Mouse (Mus musculus): ENCODE measurements at regions not wholly inside any gene's neighbourhood (a gene's known extent, or its start where the extent isn't known, plus 50 kb on each side); places are given as distances from the start of the nearest gene placed in this dataset.

DNA sequence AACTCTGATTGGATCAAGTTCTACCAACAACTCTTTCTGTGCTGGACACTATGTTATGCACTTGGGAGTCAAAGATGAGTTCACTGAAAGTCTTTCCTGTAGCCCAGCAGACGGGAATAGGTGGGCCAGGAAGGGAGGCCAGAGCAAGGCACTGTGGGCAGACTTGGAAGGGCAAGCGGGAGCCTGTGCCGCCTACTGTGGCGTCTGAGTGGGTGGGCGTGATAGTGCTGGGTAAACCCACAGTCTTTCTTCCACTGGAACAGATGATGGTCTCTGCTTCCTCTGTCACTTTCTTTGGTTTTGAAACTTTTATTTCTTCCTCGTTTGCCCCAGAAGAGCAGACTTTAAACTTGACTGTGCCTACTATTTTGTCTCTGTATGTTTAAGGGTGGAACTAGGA is 610.8 kb downstream of the Zfp706 start:
- Histone ChIP-seq H3K36me3 (ENCODE audit: control insufficient read depth, insufficient read depth, low read length) (no peaks in the 10 kb centered on the region), H3K4me3 (ENCODE audit: control insufficient read depth in 1 of 2, insufficient read depth in 1 of 2, low read depth in 1 of 2, low read length in 2 of 2) (no peak overlapping the region), H3K4me1 (ENCODE audit: control insufficient read depth in 2 of 2, insufficient read depth in 2 of 2, low read length in 2 of 2) (peaks cover 12 to 14% of the 10 kb centered on the region in 2 experiments), H3K27me3 (ENCODE audit: control insufficient read depth, insufficient read depth, low read length) (no peaks in the 10 kb centered on the region), H3K4me2 (ENCODE audit: low read length) (no peak overlapping the region), H3K9me3 (ENCODE audit: control insufficient read depth, low read length) (no peaks in the 10 kb centered on the region), H3K27ac (replicated peaks in 1 of 2; ENCODE audit: control insufficient read depth in 1 of 2, insufficient read depth in 1 of 2, low read depth in 2 of 2, low read length in 2 of 2) (no peak overlapping the region), H3K9ac (ENCODE audit: low read length) (no peak overlapping the region)
- 84% methylated on average over 6 of the region's 6 CpGs for WGBS
- no peak for ATAC-seq (ENCODE audit: insufficient number of reproducible peaks, insufficient read depth, low FRiP score, low read depth)

DNA sequence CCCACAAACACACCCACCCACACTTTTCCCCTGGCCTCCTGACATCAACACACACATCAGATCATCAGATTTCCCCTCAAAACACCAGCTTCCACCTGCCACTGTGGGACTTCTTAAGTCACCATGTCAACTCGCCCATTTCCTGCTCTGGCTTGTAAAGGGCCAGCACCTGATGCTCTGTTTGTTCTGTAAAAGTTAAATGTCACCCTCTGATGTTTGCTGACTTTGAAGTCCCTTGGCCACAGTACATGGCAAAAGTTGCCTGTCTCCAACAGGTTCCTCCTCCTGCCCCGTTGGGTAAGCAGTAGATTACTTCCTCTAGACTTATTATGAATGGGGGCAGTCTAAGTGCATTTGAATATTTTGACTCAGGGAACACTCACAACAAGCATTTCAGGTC is 611.3 kb downstream of the Zfp706 start:
- Histone ChIP-seq H3K36me3 (ENCODE audit: control insufficient read depth, insufficient read depth, low read length) (no peaks in the 10 kb centered on the region), H3K4me1 (ENCODE audit: control insufficient read depth in 2 of 2, insufficient read depth in 2 of 2, low read length in 2 of 2) (peaks cover 12 to 14% of the 10 kb centered on the region in 2 experiments), H3K9ac (ENCODE audit: low read length) (no peak overlapping the region), H3K4me3 (ENCODE audit: control insufficient read depth in 1 of 2, insufficient read depth in 1 of 2, low read depth in 1 of 2, low read length in 2 of 2) (no peak overlapping the region), H3K9me3 (ENCODE audit: control insufficient read depth, low read length) (no peaks in the 10 kb centered on the region), H3K27ac (replicated peaks in 1 of 2; ENCODE audit: control insufficient read depth in 1 of 2, insufficient read depth in 1 of 2, low read depth in 2 of 2, low read length in 2 of 2) (no peak overlapping the region), H3K4me2 (ENCODE audit: low read length) (no peak overlapping the region), H3K27me3 (ENCODE audit: control insufficient read depth, insufficient read depth, low read length) (no peaks in the 10 kb centered on the region)
- WGBS: 77% methylated on average over 2 of the region's 2 CpGs
- ATAC-seq (ENCODE audit: insufficient number of reproducible peaks, insufficient read depth, low FRiP score, low read depth): no peak

DNA sequence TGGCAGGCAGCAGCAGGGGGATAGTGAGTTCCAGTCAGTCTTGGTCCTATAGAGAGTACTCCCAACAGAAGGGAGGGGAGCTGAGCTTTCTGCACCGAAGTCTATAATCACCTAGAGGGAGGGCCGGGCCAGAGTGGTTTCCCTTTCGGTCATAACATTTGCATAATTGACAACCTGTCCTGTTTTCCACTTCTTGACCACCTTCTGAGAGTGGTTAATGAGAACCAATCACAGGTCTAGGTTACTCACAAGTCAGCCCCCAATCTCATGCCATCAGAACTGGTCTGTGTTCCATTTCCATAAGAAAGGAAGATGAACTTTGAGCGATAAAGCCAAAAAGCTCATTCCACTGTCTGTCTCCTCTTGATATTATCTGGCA is 611.9 kb downstream of the Zfp706 start:
- H3K9me3 ChIP-seq (ENCODE audit: control insufficient read depth, low read length): no peaks in the 10 kb centered on the region
- no peaks in the 10 kb centered on the region for H3K36me3 ChIP-seq (ENCODE audit: control insufficient read depth, insufficient read depth, low read length)
- H3K27me3 ChIP-seq (ENCODE audit: control insufficient read depth, insufficient read depth, low read length): no peaks in the 10 kb centered on the region
- WGBS: 67% methylated on average over 4 of the region's 4 CpGs
- ATAC-seq (ENCODE audit: insufficient number of reproducible peaks, insufficient read depth, low FRiP score, low read depth): no peak
- H3K4me3 ChIP-seq (ENCODE audit: control insufficient read depth in 1 of 2, insufficient read depth in 1 of 2, low read depth in 1 of 2, low read length in 2 of 2): no peak overlapping the region
- peaks cover 12 to 14% of the 10 kb centered on the region in 2 experiments for H3K4me1 ChIP-seq (ENCODE audit: control insufficient read depth in 2 of 2, insufficient read depth in 2 of 2, low read length in 2 of 2)
- H3K9ac ChIP-seq (ENCODE audit: low read length): no peak overlapping the region
- no peak overlapping the region for H3K4me2 ChIP-seq (ENCODE audit: low read length)
- no peak overlapping the region for H3K27ac ChIP-seq (replicated peaks in 1 of 2; ENCODE audit: control insufficient read depth in 1 of 2, insufficient read depth in 1 of 2, low read depth in 2 of 2, low read length in 2 of 2)

DNA sequence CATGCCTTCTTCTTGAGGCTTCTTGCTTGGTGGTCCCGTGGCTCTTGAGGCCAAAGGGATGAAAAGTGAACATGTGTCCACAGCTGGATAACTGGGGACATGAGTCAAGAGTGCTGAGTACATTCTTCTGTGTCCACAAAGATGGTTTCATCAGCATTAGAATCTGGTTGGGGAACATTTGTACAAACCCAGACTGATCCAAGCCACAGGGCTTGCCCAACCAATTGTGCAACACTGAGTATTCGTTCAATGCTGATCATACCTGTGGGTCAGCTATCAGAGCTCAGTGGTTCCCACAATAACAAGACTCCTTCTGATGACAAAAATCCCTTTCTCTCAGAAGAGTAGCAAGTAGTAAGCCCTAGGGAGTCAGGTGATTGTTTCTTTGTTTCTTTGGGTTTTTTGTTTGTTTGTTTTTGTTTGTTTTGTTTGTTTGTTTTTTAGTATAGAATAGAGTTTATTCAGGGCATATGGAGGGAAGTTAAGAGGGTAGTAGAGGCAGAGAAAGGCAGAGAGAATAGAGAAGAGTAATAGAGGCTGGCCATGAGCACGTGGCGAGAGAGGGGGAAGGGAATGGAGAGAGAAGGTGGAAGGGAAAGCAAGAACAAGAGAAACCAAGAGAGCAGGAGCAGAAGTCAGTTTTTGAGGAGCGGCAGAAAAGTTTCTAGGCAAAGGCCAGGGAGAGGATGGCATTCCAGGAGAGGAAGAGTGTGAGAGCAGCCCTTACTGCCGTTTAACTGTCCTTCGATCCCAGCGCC is 612.5 kb downstream of the Zfp706 start:
- Histone ChIP-seq H3K27me3 (ENCODE audit: control insufficient read depth, insufficient read depth, low read length) (no peaks in the 10 kb centered on the region), H3K4me2 (ENCODE audit: low read length) (no peak overlapping the region), H3K27ac (replicated peaks in 1 of 2; ENCODE audit: control insufficient read depth in 1 of 2, insufficient read depth in 1 of 2, low read depth in 2 of 2, low read length in 2 of 2) (no peak overlapping the region), H3K36me3 (ENCODE audit: control insufficient read depth, insufficient read depth, low read length) (no peaks in the 10 kb centered on the region), H3K9me3 (ENCODE audit: control insufficient read depth, low read length) (no peaks in the 10 kb centered on the region), H3K4me1 (ENCODE audit: control insufficient read depth in 2 of 2, insufficient read depth in 2 of 2, low read length in 2 of 2) (peaks cover 10 to 14% of the 10 kb centered on the region in 2 experiments), H3K4me3 (ENCODE audit: control insufficient read depth in 1 of 2, insufficient read depth in 1 of 2, low read depth in 1 of 2, low read length in 2 of 2) (no peak overlapping the region), H3K9ac (ENCODE audit: low read length) (no peak overlapping the region)
- ATAC-seq (ENCODE audit: insufficient number of reproducible peaks, insufficient read depth, low FRiP score, low read depth): no peak
- 73% methylated on average over 8 of the region's 8 CpGs for WGBS

DNA sequence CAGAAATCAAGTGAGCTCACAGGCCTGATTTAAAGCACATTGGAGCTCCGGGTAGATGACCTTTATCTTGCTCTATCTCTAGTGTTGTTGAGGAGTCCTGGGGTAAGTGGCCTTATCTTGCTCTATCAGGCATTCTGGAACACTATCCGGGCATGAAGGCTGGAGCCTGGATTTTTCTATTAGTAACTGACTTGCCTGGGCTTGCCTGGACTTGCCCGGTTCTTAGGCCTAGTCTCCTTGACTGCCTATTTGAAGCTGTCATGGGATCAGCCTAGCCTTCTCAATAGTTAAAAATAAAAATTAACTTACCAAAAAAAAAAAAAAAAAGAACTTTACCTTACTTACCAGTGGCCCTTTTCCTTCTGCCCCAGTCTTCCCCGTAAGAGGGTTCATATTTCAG is 617.8 kb downstream of the Zfp706 start:
- H3K9ac ChIP-seq (ENCODE audit: low read length): no peak overlapping the region
- no peaks in the 10 kb centered on the region for H3K9me3 ChIP-seq (ENCODE audit: control insufficient read depth, low read length)
- no peak overlapping the region for H3K4me2 ChIP-seq (ENCODE audit: low read length)
- H3K4me3 ChIP-seq (ENCODE audit: control insufficient read depth in 1 of 2, insufficient read depth in 1 of 2, low read depth in 1 of 2, low read length in 2 of 2): no peak overlapping the region
- H3K27me3 ChIP-seq (ENCODE audit: control insufficient read depth, insufficient read depth, low read length): no peaks in the 10 kb centered on the region
- WGBS: 42% methylated on average over 4 of the region's 4 CpGs
- no peaks in the 10 kb centered on the region for H3K36me3 ChIP-seq (ENCODE audit: control insufficient read depth, insufficient read depth, low read length)
- ATAC-seq (ENCODE audit: insufficient number of reproducible peaks, insufficient read depth, low FRiP score, low read depth): no peak
- no peak overlapping the region for H3K27ac ChIP-seq (replicated peaks in 1 of 2; ENCODE audit: control insufficient read depth in 1 of 2, insufficient read depth in 1 of 2, low read depth in 2 of 2, low read length in 2 of 2)
- no peaks in the 10 kb centered on the region; a peak in 1 of 4 replicates for H3K4me1 ChIP-seq (ENCODE audit: control insufficient read depth in 2 of 2, insufficient read depth in 2 of 2, low read length in 2 of 2)

DNA sequence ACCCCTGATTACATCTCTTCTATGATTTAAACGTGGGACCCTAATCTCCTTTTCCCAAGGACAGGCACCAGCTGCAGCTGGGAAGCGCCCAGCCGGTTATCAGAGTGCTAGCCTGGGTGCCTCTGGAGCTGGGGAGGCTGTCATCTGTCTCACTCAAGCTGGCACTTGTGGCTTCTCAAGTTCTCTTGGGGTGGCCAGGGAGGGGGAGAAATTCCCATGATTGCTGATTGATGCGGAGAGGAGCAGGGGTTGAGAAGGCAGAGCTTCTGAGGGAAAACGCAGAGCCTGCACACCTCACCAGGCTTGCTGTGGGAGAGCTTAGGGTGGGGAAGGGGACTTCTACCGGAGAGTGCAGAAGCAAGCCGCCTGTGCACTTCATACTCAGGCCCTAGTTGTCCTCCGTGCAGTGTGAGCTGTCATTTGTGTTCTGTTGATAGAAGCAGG is 626.3 kb downstream of the Zfp706 start:
- Histone ChIP-seq H3K4me2 (ENCODE audit: low read length) (peak overlapping the region; percentile 71), H3K9me3 (ENCODE audit: control insufficient read depth, low read length) (no peaks in the 10 kb centered on the region), H3K9ac (ENCODE audit: low read length) (peak overlapping the region; percentile 64), H3K27me3 (ENCODE audit: control insufficient read depth, insufficient read depth, low read length) (no peaks in the 10 kb centered on the region), H3K4me1 (ENCODE audit: control insufficient read depth in 2 of 2, insufficient read depth in 2 of 2, low read length in 2 of 2) (peaks cover 4 to 9% of the 10 kb centered on the region in 2 experiments; a peak in 3 of 4 replicates), H3K36me3 (ENCODE audit: control insufficient read depth, insufficient read depth, low read length) (no peaks in the 10 kb centered on the region), H3K4me3 (ENCODE audit: control insufficient read depth in 1 of 2, insufficient read depth in 1 of 2, low read depth in 1 of 2, low read length in 2 of 2) (peak overlapping the region; percentile 34 to 39), H3K27ac (replicated peaks in 1 of 2; ENCODE audit: control insufficient read depth in 1 of 2, insufficient read depth in 1 of 2, low read depth in 2 of 2, low read length in 2 of 2) (peak overlapping the region in 1 of 2 experiments; percentile 59; a peak in 2 of 4 replicates)
- 0% methylated on average over 8 of the region's 8 CpGs for WGBS
- peak; percentile 35; the same call in 1 of the 2 replicates for ATAC-seq (ENCODE audit: insufficient number of reproducible peaks, insufficient read depth, low FRiP score, low read depth)

DNA sequence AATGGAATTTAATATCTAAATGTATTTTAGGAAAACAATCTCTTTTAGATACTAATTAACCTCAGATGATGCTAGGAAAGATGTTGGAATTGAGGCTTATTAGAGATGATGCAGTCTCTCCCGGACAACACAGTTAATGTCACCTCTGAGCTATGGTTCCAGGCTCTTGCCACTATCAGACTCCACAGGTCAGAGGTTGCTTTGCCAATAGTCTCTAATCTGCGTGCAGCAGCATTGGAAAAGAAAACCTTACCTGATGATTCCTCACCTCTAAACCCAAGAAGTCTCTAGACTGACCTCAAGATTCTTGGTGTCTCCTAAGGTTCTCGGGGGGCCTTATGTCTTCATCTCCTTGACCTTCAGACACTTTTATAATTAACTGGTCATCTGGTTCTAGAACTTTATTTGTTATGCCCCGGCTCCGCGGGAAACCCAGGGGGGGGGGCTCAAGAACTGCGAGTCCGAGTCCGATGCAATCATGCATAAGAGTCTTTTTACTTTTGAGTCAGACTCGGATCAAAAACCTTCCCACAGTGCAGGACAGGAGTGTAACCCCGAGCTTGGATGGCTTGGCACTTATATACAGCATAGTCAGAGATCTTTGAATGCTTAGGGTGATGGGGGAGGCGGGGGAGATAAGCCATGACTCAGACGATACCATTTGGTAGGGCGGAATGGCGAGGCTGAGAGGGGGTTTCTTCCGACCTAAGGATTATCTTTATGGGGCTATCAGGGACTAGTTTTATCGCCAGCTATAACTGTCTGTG is 626.9 kb downstream of the Zfp706 start:
- H3K9ac ChIP-seq (ENCODE audit: low read length): peak overlapping the region; percentile 64
- 7% methylated on average over 17 of the region's 17 CpGs for WGBS
- peak; percentile 50; the same call in 1 of the 2 replicates for ATAC-seq (ENCODE audit: insufficient number of reproducible peaks, insufficient read depth, low FRiP score, low read depth)
- H3K36me3 ChIP-seq (ENCODE audit: control insufficient read depth, insufficient read depth, low read length): no peaks in the 10 kb centered on the region
- H3K4me3 ChIP-seq (ENCODE audit: control insufficient read depth in 1 of 2, insufficient read depth in 1 of 2, low read depth in 1 of 2, low read length in 2 of 2): peak overlapping the region; percentile 34 to 39
- H3K4me2 ChIP-seq (ENCODE audit: low read length): peak overlapping the region; percentile 71
- H3K27me3 ChIP-seq (ENCODE audit: control insufficient read depth, insufficient read depth, low read length): no peaks in the 10 kb centered on the region
- peaks cover 4 to 9% of the 10 kb centered on the region in 2 experiments; a peak in 3 of 4 replicates for H3K4me1 ChIP-seq (ENCODE audit: control insufficient read depth in 2 of 2, insufficient read depth in 2 of 2, low read length in 2 of 2)
- H3K27ac ChIP-seq (replicated peaks in 1 of 2; ENCODE audit: control insufficient read depth in 1 of 2, insufficient read depth in 1 of 2, low read depth in 2 of 2, low read length in 2 of 2): peak overlapping the region in 1 of 2 experiments; percentile 59; a peak in 2 of 4 replicates
- no peaks in the 10 kb centered on the region for H3K9me3 ChIP-seq (ENCODE audit: control insufficient read depth, low read length)

Measured in heart, embryonic 14.5 days (tissue).